26 mouse cellular contexts compared by ENCODE assay signal in the genomic region with DNA sequence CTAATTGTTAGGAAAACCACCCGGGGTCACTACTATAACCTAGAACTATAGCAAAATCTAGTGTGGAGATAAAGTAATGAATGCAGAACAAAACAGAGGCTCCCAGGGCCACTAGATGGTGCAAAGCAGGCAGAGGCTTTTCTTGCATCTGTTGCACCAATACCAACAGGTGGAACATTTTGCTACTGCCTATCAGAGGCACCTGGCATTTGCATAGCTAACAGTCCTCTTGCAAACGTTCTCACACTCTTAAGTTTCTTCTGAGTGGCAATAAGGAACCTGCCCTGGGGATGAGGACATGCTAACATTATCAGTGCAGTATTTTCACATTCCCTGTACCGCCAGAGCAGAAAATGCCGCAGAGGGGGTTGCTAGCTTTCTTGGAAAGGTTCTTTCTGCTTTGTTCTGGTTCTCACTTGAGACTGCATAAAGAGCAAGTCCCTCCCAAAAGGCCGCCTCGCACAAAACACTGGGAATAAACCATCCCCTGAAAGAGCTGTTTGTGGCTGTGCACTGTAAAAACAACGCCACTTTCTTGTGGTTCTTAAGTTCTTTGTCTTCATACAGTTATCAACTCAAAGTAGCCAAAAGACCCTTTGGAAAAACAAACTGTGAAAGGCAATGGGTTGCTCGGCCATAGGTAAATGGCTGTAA.
DNase-seq lines count a peak whose midpoint lies in the region; ATAC-seq and TF ChIP-seq lines count a peak whose summit lies in the region.
"Had no signal": no experiment of that assay in that cellular context is flagged by ENCODE, and none has a peak within 500 bp of the region (broad histone marks: within the 10 kb centered on the region; RNA-seq: fewer than 3 reads in every experiment).

No protein-coding gene starts in this region.

- 78% methylated on average over 8 of the region's 8 CpGs for WGBS in forebrain, embryonic 10.5 days
- WGBS in forebrain, embryonic 16.5 days = 27% methylated on average over 8 of the region's 8 CpGs
- WGBS in kidney, postnatal 0 days = 53% methylated on average over 8 of the region's 8 CpGs
- WGBS in kidney, embryonic 16.5 days = 56% methylated on average over 8 of the region's 8 CpGs
- WGBS in neural tube, embryonic 13.5 days = 33% methylated on average over 8 of the region's 8 CpGs
- WGBS in neural tube, embryonic 15.5 days = 35% methylated on average over 8 of the region's 8 CpGs
- 68% methylated on average over 8 of the region's 8 CpGs for WGBS in stomach, postnatal 0 days

- no peaks in the 10 kb centered on the region for H3K27me3 ChIP-seq in forebrain, embryonic 10.5 days (ENCODE audit: poor library complexity, severe bottlenecking)
- H3K27me3 ChIP-seq in forebrain, embryonic 16.5 days (replicated peaks; ENCODE audit: control insufficient read depth, insufficient read depth, low read length) = no peaks in the 10 kb centered on the region
- H3K27me3 ChIP-seq in kidney, postnatal 0 days (ENCODE audit: insufficient read depth, low read length) = no peaks in the 10 kb centered on the region
- H3K27me3 ChIP-seq in kidney, embryonic 16.5 days (ENCODE audit: insufficient read depth, low read length) = no peaks in the 10 kb centered on the region
- H3K27me3 ChIP-seq in neural tube, embryonic 13.5 days = no peaks in the 10 kb centered on the region
- H3K27me3 ChIP-seq in neural tube, embryonic 15.5 days (replicated peaks) = no peaks in the 10 kb centered on the region
- H3K27me3 ChIP-seq in stomach, postnatal 0 days (ENCODE audit: control insufficient read depth, insufficient read depth, low read length) = no peaks in the 10 kb centered on the region
- H3K27me3 ChIP-seq: embryonic facial prominence, embryonic 15.5 days; heart, embryonic 12.5 days; stomach, embryonic 15.5 days had no signal

- H3K4me2 ChIP-seq in forebrain, embryonic 16.5 days (ENCODE audit: low read length) = no peak overlapping the region
- no peak overlapping the region for H3K4me2 ChIP-seq in kidney, postnatal 0 days (ENCODE audit: low read length)
- no peak overlapping the region for H3K4me2 ChIP-seq in kidney, embryonic 16.5 days (replicated peaks; ENCODE audit: low read depth, low read length)
- peak overlapping the region; percentile 21; the same call in 1 of the 2 replicates for H3K4me2 ChIP-seq in neural tube, embryonic 13.5 days
- H3K4me2 ChIP-seq in neural tube, embryonic 15.5 days = no peak overlapping the region
- no peak overlapping the region for H3K4me2 ChIP-seq in stomach, postnatal 0 days (replicated peaks; ENCODE audit: low read depth)
- H3K4me2 ChIP-seq: embryonic facial prominence, embryonic 15.5 days; heart, embryonic 12.5 days; limb, embryonic 12.5 days; liver, embryonic 11.5 days; midbrain, embryonic 12.5 days; stomach, embryonic 15.5 days had no signal

- TF ChIP-seq EP300 in stomach, postnatal 0 days (optimal IDR thresholded peaks at IDR 0.05) = no peak

- no peak overlapping the region for H3K4me3 ChIP-seq in forebrain, embryonic 10.5 days
- no peak overlapping the region for H3K4me3 ChIP-seq in forebrain, embryonic 16.5 days (replicated peaks; ENCODE audit: low read length)
- H3K4me3 ChIP-seq in kidney, postnatal 0 days (replicated peaks; ENCODE audit: low read depth, low read length) = no peak overlapping the region
- H3K4me3 ChIP-seq in kidney, embryonic 16.5 days (ENCODE audit: low read length) = no peak overlapping the region
- H3K4me3 ChIP-seq in neural tube, embryonic 13.5 days = no peak overlapping the region
- H3K4me3 ChIP-seq in neural tube, embryonic 15.5 days (replicated peaks) = no peak overlapping the region
- no peak overlapping the region for H3K4me3 ChIP-seq in stomach, postnatal 0 days (ENCODE audit: low read depth, low read length)
- H3K4me3 ChIP-seq: embryonic facial prominence, embryonic 15.5 days; heart, embryonic 12.5 days; limb, embryonic 12.5 days; midbrain, embryonic 12.5 days; stomach, embryonic 15.5 days had no signal

- H3K9me3 ChIP-seq in forebrain, embryonic 10.5 days = no peaks in the 10 kb centered on the region
- no peaks in the 10 kb centered on the region for H3K9me3 ChIP-seq in forebrain, embryonic 16.5 days (ENCODE audit: control insufficient read depth, low read length)
- H3K9me3 ChIP-seq in kidney, postnatal 0 days (replicated peaks; ENCODE audit: low read length) = no peaks in the 10 kb centered on the region
- H3K9me3 ChIP-seq in kidney, embryonic 16.5 days (ENCODE audit: low read length) = no peaks in the 10 kb centered on the region
- H3K9me3 ChIP-seq in neural tube, embryonic 13.5 days = no peaks in the 10 kb centered on the region
- no peaks in the 10 kb centered on the region for H3K9me3 ChIP-seq in neural tube, embryonic 15.5 days (replicated peaks)
- H3K9me3 ChIP-seq in stomach, postnatal 0 days (ENCODE audit: control insufficient read depth, low read length) = no peaks in the 10 kb centered on the region
- H3K9me3 ChIP-seq: embryonic facial prominence, embryonic 15.5 days; heart, embryonic 12.5 days; limb, embryonic 12.5 days; midbrain, embryonic 12.5 days; stomach, embryonic 15.5 days had no signal

- peaks cover 64% of the 10 kb centered on the region for H3K4me1 ChIP-seq in forebrain, embryonic 10.5 days
- peaks cover 41% of the 10 kb centered on the region for H3K4me1 ChIP-seq in forebrain, embryonic 16.5 days (replicated peaks; ENCODE audit: control insufficient read depth, insufficient read depth, low read length)
- H3K4me1 ChIP-seq in kidney, postnatal 0 days (replicated peaks; ENCODE audit: insufficient read depth, low read length) = peaks cover 18% of the 10 kb centered on the region
- peaks cover 47% of the 10 kb centered on the region for H3K4me1 ChIP-seq in kidney, embryonic 16.5 days (ENCODE audit: insufficient read depth, low read length)
- H3K4me1 ChIP-seq in neural tube, embryonic 13.5 days (replicated peaks) = peaks cover 91% of the 10 kb centered on the region
- H3K4me1 ChIP-seq in neural tube, embryonic 15.5 days = peaks cover 61% of the 10 kb centered on the region
- H3K4me1 ChIP-seq in stomach, postnatal 0 days (replicated peaks; ENCODE audit: control insufficient read depth, insufficient read depth) = peaks cover 6% of the 10 kb centered on the region; the same call in 1 of the 2 replicates

- H3K27ac ChIP-seq in forebrain, embryonic 10.5 days = peak overlapping the region; percentile 58; the same call in 1 of the 2 replicates
- no peak overlapping the region for H3K27ac ChIP-seq in forebrain, embryonic 16.5 days (ENCODE audit: low read length)
- H3K27ac ChIP-seq in kidney, postnatal 0 days = no peak overlapping the region
- no peak overlapping the region for H3K27ac ChIP-seq in kidney, embryonic 16.5 days (ENCODE audit: low read length)
- peak overlapping the region; percentile 55 for H3K27ac ChIP-seq in neural tube, embryonic 13.5 days (replicated peaks)
- no peak overlapping the region for H3K27ac ChIP-seq in neural tube, embryonic 15.5 days (replicated peaks)
- no peak overlapping the region for H3K27ac ChIP-seq in stomach, postnatal 0 days (replicated peaks)
- H3K27ac ChIP-seq: embryonic facial prominence, embryonic 15.5 days; limb, embryonic 12.5 days; midbrain, embryonic 12.5 days; stomach, embryonic 15.5 days had no signal

- no peak for ATAC-seq in forebrain, embryonic 16.5 days
- ATAC-seq in kidney, postnatal 0 days (replicated peaks; ENCODE audit: low FRiP score, low read depth) = no peak
- no peak for ATAC-seq in kidney, embryonic 16.5 days (ENCODE audit: low FRiP score, low TSS enrichment)
- ATAC-seq in neural tube, embryonic 13.5 days (ENCODE audit: low read depth) = no peak
- ATAC-seq in neural tube, embryonic 15.5 days (ENCODE audit: low FRiP score) = no peak
- ATAC-seq in stomach, postnatal 0 days (ENCODE audit: low FRiP score, low TSS enrichment) = no peak
- ATAC-seq: CD4-positive, CD25-positive, alpha-beta regulatory T cell, adult 4 months; liver, postnatal 0 days had no signal

- no peaks in the 10 kb centered on the region for H3K36me3 ChIP-seq in forebrain, embryonic 10.5 days (replicated peaks)
- H3K36me3 ChIP-seq in forebrain, embryonic 16.5 days (ENCODE audit: control insufficient read depth, insufficient read depth) = no peaks in the 10 kb centered on the region
- no peaks in the 10 kb centered on the region for H3K36me3 ChIP-seq in kidney, postnatal 0 days (ENCODE audit: insufficient read depth, low read length)
- no peaks in the 10 kb centered on the region for H3K36me3 ChIP-seq in kidney, embryonic 16.5 days (ENCODE audit: insufficient read depth, low read length)
- no peaks in the 10 kb centered on the region for H3K36me3 ChIP-seq in neural tube, embryonic 13.5 days
- H3K36me3 ChIP-seq in neural tube, embryonic 15.5 days = no peaks in the 10 kb centered on the region
- H3K36me3 ChIP-seq in stomach, postnatal 0 days (ENCODE audit: control insufficient read depth, insufficient read depth, low read length) = no peaks in the 10 kb centered on the region
- H3K36me3 ChIP-seq: embryonic facial prominence, embryonic 15.5 days; heart, embryonic 12.5 days; limb, embryonic 12.5 days; midbrain, embryonic 12.5 days; stomach, embryonic 15.5 days had no signal

- DNase-seq in forebrain, embryonic 10.5 days (ENCODE audit: extremely low spot score, low spot score) = no peak
- DNase-seq in kidney, postnatal 0 days (ENCODE audit: low spot score) = no peak
- DNase-seq in stomach, postnatal 0 days (ENCODE audit: low spot score) = no peak
- no peak for DNase-seq in B cell, adult 2 months
- DNase-seq: adrenal gland, postnatal 14 days; cerebellum, adult 9-11 months; gastrocnemius, postnatal 14 days; heart, adult 18-20 months; heart, postnatal 14 days; kidney, adult 2 months; kidney, postnatal 14 days; layer of hippocampus, postnatal 36 days; liver, postnatal 0 days; right cerebral cortex, adult 18-20 months; right cerebral cortex, postnatal 4 days had no signal

- H3K9ac ChIP-seq in forebrain, embryonic 16.5 days (replicated peaks; ENCODE audit: low read depth, low read length) = no peak overlapping the region
- no peak overlapping the region for H3K9ac ChIP-seq in kidney, postnatal 0 days (ENCODE audit: low read depth, low read length)
- H3K9ac ChIP-seq in kidney, embryonic 16.5 days (replicated peaks; ENCODE audit: low read length) = no peak overlapping the region
- no peak overlapping the region for H3K9ac ChIP-seq in neural tube, embryonic 13.5 days
- no peak overlapping the region for H3K9ac ChIP-seq in neural tube, embryonic 15.5 days (replicated peaks)
- H3K9ac ChIP-seq in stomach, postnatal 0 days (ENCODE audit: low read length) = no peak overlapping the region
- H3K9ac ChIP-seq: embryonic facial prominence, embryonic 15.5 days; heart, embryonic 12.5 days; limb, embryonic 12.5 days; liver, postnatal 0 days; midbrain, embryonic 12.5 days; stomach, embryonic 15.5 days had no signal

- peak; percentile 43; the same call in 1 of the 2 replicates for TF ChIP-seq CTCF in kidney, postnatal 0 days (IDR thresholded peaks at IDR 0.05; ENCODE audit: low read depth)
- peak; percentile 32; the same call in 1 of the 2 replicates for TF ChIP-seq CTCF in stomach, postnatal 0 days (IDR thresholded peaks at IDR 0.05; ENCODE audit: low read depth)

Comparison
In these comparisons a context has a peak if more than half of its experiments do, and no peak if none do; other contexts are left out.
1. H3K27ac ChIP-seq: peak in forebrain, embryonic 10.5 days (single experiment) and neural tube, embryonic 13.5 days (single experiment); none in forebrain, embryonic 16.5 days (single experiment), kidney, postnatal 0 days (single experiment), kidney, embryonic 16.5 days (single experiment), neural tube, embryonic 15.5 days (single experiment) and stomach, postnatal 0 days (single experiment).